Mouse (Mus musculus) forebrain, embryonic 15.5 days (tissue): ENCODE results near the gene Adgrv1. TPM values are rescaled to one million over a fixed set of nuclear protein-coding genes. Genes with fewer than 3 reads are reported as not detected.
"Not testable (repeated sequence)": the region's sequence is repeated elsewhere in the genome, so short reads cannot be mapped to it uniquely, and the experiment has no call there.

ENCODE experiments used
- ATAC-seq: fragments of 200-750 bp; cut with Nextera tagmentation; replicated peaks from 2 replicates; pipeline ENCODE4 v1.8.0; 2017; ENCODE audit warnings: mild to moderate bottlenecking, moderate TSS enrichment, moderate library complexity
- H3K27ac ChIP-seq: fragments of 300-500 bp; sonication (generic); replicated peaks from 2 replicates; pipeline ENCODE4 v1.5.1; 2015; ENCODE audit warnings: mild to moderate bottlenecking, inconsistent platforms
- H3K27me3 ChIP-seq: fragments of 300-500 bp; sonication (generic); 2 replicates; pipeline ENCODE4 v1.6.1; 2015; ENCODE audit warnings: inconsistent platforms
- H3K36me3 ChIP-seq: fragments of 300-500 bp; sonication (generic); 2 replicates; pipeline ENCODE4 v1.6.1; 2015; ENCODE audit warnings: mild to moderate bottlenecking, inconsistent platforms
- H3K4me1 ChIP-seq: fragments of 300-500 bp; sonication (generic); 2 replicates; pipeline ENCODE4 v1.6.1; 2015; ENCODE audit warnings: inconsistent platforms
- H3K4me2 ChIP-seq: fragments of 300-500 bp; sonication (generic); replicated peaks from 2 replicates; pipeline ENCODE4 v1.6.1; 2015; ENCODE audit warnings: mild to moderate bottlenecking, inconsistent platforms
- H3K4me3 ChIP-seq: fragments of 300-500 bp; sonication (generic); 2 replicates; pipeline ENCODE4 v1.5.1; 2015; ENCODE audit warnings: mild to moderate bottlenecking, inconsistent platforms
- H3K9ac ChIP-seq: fragments of 300-500 bp; sonication (generic); replicated peaks from 2 replicates; pipeline ENCODE4 v1.6.1; 2015; ENCODE audit warnings: mild to moderate bottlenecking, inconsistent platforms
- H3K9me3 ChIP-seq: fragments of 300-500 bp; sonication (generic); 2 replicates; pipeline ENCODE4 v1.6.1; 2016; ENCODE audit warnings: inconsistent platforms
- WGBS: fragments of 180-500 bp; shearing (Covaris S2); methylation state at CpG from one replicate; pipeline ENCODE4 v1.1.7; 2015; ENCODE audit warnings: mixed read lengths; 5-methylcytosine and 5-hydroxymethylcytosine counted together
- polyA plus RNA-seq: library from polyadenylated mRNA; unstranded; fragments of >200 nt; fragmentation: Nextera tagmentation; extraction: Ambion mirVana; gene quantifications from 2 replicates; pipeline ENCODE4 v1.2.1, GENCODE M21; 2015

The Adgrv1 gene
- 16.1 and 17.3 TPM in 2 replicates for polyA plus RNA-seq

DNA sequence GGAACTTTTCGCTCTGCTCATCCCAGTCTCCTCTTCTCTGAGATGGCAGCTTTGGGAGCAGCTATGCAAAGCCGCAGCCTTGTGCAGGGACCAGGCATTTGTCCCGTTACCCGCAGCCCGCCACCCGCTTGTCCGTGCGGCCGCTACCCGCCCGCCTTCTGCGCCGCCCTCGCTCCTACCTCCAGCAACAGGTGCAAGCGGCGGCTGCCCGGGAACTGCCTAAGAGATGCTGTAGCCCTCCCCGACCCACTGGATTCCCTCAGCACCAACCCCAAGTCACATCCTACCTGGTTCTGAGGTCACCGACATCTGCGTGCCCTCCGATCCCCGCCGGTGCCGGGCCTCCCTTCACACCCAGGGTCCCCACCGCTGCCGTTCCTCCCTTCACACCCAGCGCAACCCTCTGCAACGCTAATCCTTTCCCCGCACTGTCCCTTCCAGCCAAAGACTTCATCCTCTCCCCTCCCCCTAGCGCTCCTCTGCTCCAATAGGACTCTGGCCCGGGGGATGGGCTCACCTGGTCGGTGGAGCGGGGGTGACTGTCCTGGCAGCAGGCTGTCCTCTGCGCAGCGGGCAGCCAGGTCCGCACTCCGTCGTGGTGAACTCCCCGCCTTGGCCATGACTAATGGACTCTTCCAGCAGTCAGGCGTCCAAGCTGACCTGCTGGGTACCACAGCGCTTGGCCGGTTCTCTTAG lies at the start of gene Adgrv1:
TSS of gene Adgrv1 (minus strand) at position 435 of the 696 bp plus-strand sequence.
- Histone ChIP-seq H3K4me1 (peaks cover 41% of the 10 kb centered on the region), H3K4me3 (peak within 1 kb of the TSS; percentile 48), H3K36me3 (no peaks in the 10 kb centered on the region), H3K4me2 (peak within 1 kb of the TSS; percentile 69), H3K27ac (no peak within 1 kb of the TSS), H3K27me3 (no peaks in the 10 kb centered on the region), H3K9ac (peak within 1 kb of the TSS; percentile 42), H3K9me3 (no peaks in the 10 kb centered on the region)
- under 1% methylated on average over 42 of the region's 42 CpGs for WGBS
- ATAC-seq = peak; percentile 95

DNA sequence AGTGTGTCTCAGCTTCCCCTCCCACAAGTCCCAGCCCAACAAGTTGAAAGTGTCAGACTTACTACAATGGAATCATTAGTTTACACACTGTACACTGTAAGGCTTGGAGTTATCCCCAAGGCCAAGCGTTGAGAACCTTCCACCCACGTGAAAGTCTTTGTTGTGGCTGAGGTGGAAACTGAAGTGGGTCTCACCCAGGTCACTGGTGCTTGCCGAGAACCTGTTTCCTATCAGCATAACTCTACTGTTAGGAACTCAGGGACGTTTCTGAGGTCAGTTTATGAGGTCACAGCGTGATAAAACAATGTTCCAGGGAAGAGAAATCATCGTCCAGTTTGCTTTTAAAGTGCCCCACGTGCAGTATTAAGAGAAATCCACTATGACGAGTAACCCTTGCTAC lies 42.4 kb upstream of the Adgrv1 start:
- no peak for ATAC-seq
- H3K9me3 ChIP-seq = no peaks in the 10 kb centered on the region
- peaks cover 7% of the 10 kb centered on the region; the same call in 1 of the 2 replicates for H3K36me3 ChIP-seq
- H3K4me2 ChIP-seq = no peak overlapping the region
- no peak overlapping the region for H3K9ac ChIP-seq
- H3K4me3 ChIP-seq = no peak overlapping the region
- H3K27me3 ChIP-seq = no peaks in the 10 kb centered on the region
- H3K4me1 ChIP-seq = 0 out of 2 replicates have a peak, but pooled peaks cover 4% of the 10 kb centered on the region
- no peak overlapping the region for H3K27ac ChIP-seq
- WGBS = 87% methylated on average over 8 of the region's 8 CpGs

DNA sequence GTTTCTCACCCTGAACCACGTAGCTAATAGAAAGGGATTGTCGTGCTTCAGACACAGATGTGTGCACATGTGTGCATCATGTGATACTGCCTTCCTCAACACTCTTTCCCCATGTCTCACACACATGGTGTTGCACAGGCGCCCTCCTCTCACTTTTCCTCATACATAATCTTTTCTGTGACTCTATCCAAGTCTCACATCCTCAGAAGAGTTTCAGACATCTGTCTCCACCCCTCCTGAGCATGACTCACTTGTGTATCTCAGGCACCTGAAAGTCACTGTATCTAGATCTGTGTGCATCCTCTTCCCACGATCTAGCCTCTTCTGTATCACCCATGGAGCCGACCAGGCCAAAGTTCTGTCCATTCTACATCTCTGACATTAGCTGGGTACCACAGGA lies 34.8 kb upstream of the Adgrv1 start:
- Histone ChIP-seq H3K4me1 (peaks cover 10% of the 10 kb centered on the region), H3K9me3 (no peaks in the 10 kb centered on the region), H3K27me3 (no peaks in the 10 kb centered on the region), H3K9ac (no peak overlapping the region), H3K4me2 (no peak overlapping the region), H3K36me3 (peaks cover 50% of the 10 kb centered on the region), H3K4me3 (no peak overlapping the region), H3K27ac (no peak overlapping the region)
- WGBS = 93% methylated on average over 5 of the region's 5 CpGs
- no peak for ATAC-seq

DNA sequence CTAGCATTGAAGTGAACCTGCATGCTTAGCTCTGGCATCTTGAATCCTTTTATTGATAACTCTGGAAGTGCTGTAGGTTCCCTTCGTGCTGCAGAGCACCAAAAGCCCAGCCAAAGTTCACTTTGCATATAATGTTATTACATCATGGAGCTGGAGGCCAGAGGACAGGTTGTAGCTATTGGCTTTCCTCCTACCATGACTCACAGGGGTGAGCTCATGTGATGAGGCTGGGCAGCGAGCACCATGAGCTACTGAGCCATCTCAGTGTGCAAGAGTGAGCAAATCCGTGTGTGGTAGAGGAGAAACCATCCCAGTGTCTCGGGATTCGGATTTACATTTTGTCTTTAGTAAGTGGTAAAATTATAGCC lies 31.4 kb upstream of the Adgrv1 start:
- H3K36me3 ChIP-seq = peaks cover 38% of the 10 kb centered on the region
- ATAC-seq = no peak
- H3K27me3 ChIP-seq = no peaks in the 10 kb centered on the region
- peaks cover 16% of the 10 kb centered on the region for H3K4me1 ChIP-seq
- no peaks in the 10 kb centered on the region for H3K9me3 ChIP-seq
- no peak overlapping the region for H3K4me2 ChIP-seq
- 81% methylated on average over 5 of the region's 5 CpGs for WGBS
- no peak overlapping the region for H3K9ac ChIP-seq
- no peak overlapping the region for H3K4me3 ChIP-seq
- H3K27ac ChIP-seq = 0 out of 2 replicates have a peak overlapping the region, but pooled peaks have one; percentile 1

DNA sequence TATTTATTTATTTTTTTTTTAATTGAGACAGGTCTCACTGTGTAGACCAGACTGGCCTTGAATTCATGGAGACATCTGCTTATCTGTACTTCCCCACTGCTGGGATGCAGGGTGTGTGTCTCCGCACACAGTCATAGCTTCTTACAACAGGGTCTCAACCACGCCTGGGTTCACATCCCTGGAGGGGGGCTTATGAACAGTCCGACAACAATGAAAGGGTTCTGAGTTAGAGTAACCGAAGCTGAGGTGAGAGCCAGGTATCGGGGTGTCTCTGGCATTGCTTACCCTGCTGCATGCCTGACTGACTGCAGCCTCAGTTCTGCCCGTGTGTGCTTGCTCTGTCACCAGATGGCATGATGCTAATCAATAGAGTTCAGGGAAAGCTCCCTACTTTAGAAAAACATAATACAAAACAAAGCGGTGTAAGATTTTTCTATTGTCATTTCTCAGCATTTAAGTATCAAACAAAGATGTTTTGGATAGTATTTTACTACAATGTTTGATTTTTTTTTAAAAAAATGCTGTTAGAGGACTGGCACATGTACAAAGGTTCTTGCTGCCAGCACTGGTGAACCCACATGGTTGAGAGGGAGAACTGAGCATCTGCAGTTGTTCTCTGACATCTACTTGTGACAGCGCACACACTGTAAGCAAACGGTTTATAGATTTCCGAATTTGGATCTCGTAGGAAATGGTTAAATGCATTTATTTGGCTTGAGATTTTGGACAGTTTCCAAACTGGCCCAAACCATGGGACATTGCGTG lies 30.8 kb upstream of the Adgrv1 start:
- ATAC-seq = peak; percentile 77
- Histone ChIP-seq H3K27me3 (no peaks in the 10 kb centered on the region), H3K36me3 (peaks cover 32% of the 10 kb centered on the region), H3K4me3 (no peak overlapping the region), H3K27ac (peak overlapping the region; percentile 38; the same call in 1 of the 2 replicates), H3K4me2 (no peak overlapping the region), H3K9me3 (no peaks in the 10 kb centered on the region), H3K9ac (no peak overlapping the region), H3K4me1 (peaks cover 22% of the 10 kb centered on the region)
- 67% methylated on average over 12 of the region's 12 CpGs for WGBS

DNA sequence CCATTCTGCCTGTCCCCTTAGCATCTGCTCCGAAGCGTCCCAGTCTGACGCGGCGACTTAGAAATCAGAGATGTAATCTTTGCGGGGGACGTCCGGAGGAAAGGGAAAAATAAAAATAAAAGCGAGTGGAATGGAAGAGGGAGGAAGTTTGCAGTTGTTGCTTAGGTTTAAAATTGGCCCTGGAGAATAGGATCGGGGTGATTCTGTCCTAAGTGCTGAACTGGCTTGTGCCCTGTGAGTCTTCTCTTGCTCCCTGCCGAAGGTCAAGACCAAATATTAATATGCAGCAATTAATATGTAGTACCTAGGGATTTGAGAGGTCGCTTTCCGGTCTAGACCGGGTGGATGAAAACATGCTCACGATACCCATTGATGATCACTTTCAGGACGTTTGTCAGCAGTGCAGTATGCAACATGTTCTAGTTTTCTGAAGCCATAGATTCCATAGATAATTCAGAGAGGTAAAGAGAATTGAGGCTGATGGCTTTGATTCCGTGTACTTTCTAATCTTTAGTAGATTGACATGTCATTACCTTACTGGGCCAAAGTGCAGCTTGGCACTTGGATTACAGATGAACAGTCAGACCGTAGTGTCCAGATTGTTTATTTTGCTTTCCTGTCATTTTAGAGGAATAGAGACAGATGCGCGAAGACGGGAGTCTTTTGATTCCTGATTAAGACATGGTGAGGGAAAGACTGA lies 25.2 kb upstream of the Adgrv1 start:
- H3K9ac ChIP-seq = peak overlapping the region; percentile 90
- H3K27me3 ChIP-seq = no peaks in the 10 kb centered on the region
- no peaks in the 10 kb centered on the region for H3K36me3 ChIP-seq
- H3K4me2 ChIP-seq = peak overlapping the region; percentile 72
- peak overlapping the region; percentile 90 for H3K4me3 ChIP-seq
- H3K4me1 ChIP-seq = peaks cover 26% of the 10 kb centered on the region
- WGBS = 8% methylated on average over 21 of the region's 21 CpGs
- ATAC-seq = peak; percentile 4
- peak overlapping the region; percentile 90 for H3K27ac ChIP-seq
- no peaks in the 10 kb centered on the region for H3K9me3 ChIP-seq

DNA sequence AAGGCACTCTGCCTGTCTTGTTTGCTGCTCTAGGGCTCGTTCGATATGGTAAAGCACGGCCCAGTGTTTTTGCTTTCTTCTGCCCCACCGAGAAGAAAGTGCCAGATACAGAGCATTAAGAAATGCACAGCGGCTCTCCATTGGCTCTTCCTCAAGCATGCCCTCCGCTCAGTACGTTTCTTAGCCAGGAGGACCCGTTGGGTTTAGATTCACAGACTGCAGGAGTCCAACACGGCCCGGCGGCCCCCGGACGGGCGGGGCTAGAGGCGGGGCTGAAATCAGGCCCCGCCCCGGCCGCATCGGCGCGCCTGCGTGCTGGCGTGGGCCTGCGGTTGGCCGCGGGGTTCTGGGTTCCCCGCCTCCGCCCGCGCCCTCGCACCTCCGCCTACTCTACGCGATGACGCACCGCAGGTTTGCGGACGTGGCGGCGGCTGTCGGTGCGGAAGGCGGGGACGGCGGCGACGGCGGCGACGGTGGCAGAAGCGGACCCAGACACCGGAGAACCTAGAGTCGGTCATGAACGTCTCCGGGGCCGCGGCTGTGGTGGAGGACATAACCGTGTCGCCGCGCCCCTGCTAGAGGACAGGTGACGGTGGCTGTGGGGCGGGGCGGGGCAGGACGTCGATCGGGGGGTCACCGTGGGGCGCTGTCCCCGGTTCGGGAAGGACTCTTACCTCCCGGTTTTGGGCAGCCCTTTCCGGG lies 24.5 kb upstream of the Adgrv1 start, which contains the start of gene Lysmd3:
TSS of gene Lysmd3 (plus strand) at position 313 of the 702 bp plus-strand sequence.
- under 1% methylated on average over 73 of the region's 73 CpGs for WGBS
- peak; percentile 99 for ATAC-seq
- Histone ChIP-seq H3K27ac (peak within 1 kb of the TSS; percentile 90), H3K4me3 (peak within 1 kb of the TSS; percentile 90), H3K9ac (peak within 1 kb of the TSS; percentile 90), H3K9me3 (no peaks in the 10 kb centered on the region), H3K4me1 (peaks cover 26% of the 10 kb centered on the region), H3K36me3 (no peaks in the 10 kb centered on the region), H3K27me3 (no peaks in the 10 kb centered on the region), H3K4me2 (peak within 1 kb of the TSS; percentile 72)

DNA sequence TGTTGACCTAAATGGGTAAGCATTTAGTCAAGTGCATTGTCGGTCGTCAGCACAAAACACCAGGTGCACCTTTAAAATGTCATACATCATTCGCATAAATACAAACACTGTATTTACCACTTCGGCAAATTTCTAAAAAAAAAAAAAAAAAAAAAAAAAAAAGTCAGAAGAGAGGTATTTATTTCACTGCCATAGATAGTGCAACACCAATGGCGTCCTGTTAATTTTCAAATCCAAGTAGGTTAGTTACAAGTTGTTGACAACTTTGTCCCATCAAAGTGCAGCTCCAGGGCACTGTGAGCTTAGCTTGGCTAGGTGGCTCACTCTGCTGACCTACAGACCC lies 24.0 kb upstream of the Adgrv1 start:
- 11% methylated on average over 5 of the region's 5 CpGs for WGBS

DNA sequence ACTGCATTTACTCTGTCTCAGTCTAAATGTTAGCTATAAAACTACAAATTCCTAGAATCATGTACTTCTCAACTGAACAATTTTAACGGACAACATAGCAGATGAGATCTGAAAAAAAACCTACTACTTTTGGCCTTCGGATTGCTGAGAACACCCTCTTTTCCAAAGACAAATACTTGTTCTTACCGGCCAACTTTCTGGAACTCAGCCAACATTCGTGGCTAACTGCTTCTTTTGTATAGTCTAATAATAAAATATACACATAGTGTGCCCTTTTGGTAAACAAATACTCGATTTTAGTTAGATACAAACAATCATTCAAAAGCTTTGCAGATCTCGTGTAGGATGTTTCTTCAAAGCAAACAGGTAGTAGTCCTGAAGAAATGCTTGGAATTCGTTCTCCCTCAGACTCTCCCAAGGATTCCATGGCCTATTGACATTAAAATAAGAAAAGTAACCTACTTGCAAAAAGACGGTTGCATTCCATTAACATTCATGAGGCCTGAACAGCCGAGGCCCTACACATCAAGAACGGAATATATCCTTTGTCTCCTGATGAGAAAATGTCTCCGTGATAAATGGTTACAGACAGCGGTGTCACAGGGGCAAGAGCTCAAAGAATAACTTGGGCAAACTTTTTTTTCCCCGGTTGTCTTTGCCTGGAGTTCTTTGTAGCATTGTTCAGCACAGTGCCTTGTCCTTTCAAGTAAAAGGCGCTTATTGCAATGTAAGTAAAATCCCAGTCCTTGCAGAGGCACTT lies 23.3 kb upstream of the Adgrv1 start:
- peak overlapping the region; percentile 72 for H3K4me2 ChIP-seq
- no peaks in the 10 kb centered on the region for H3K9me3 ChIP-seq
- WGBS = 3% methylated on average over 14 of the region's 14 CpGs
- H3K9ac ChIP-seq = no peak overlapping the region
- ATAC-seq = no peak
- peak overlapping the region; percentile 90; the same call in 1 of the 2 replicates for H3K27ac ChIP-seq
- H3K36me3 ChIP-seq = no peaks in the 10 kb centered on the region
- H3K4me1 ChIP-seq = peaks cover 26% of the 10 kb centered on the region
- peak overlapping the region; percentile 90; the same call in 1 of the 2 replicates for H3K4me3 ChIP-seq
- H3K27me3 ChIP-seq = no peaks in the 10 kb centered on the region

More for the DNA sequence above, 24.0 kb upstream of the Adgrv1 start:
- Histone ChIP-seq H3K27ac (peak overlapping the region; percentile 90), H3K9ac (peak overlapping the region; percentile 90), H3K36me3 (no peaks in the 10 kb centered on the region), H3K4me3 (peak overlapping the region; percentile 90), H3K4me1 (peaks cover 26% of the 10 kb centered on the region), H3K9me3 (no peaks in the 10 kb centered on the region), H3K4me2 (peak overlapping the region; percentile 72), H3K27me3 (no peaks in the 10 kb centered on the region)
- no peak for ATAC-seq

DNA sequence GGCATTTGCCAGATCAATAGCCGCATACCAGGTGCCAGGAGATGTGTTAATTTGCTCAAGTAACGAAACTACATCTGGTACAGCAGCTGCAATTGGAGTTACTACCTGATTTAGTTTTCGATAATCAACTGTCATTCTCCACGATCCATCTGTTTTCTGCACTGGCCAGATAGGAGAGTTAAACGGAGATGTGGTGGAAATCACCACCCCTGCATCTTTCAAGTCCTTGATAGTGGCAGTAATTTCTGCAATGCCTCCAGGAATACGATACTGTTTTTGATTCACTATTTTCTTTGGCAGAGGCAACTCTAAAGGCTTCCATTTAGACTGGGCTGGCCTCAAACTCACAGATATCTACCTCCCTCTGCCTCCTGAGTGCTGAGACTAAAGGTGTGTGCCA lies 17.4 kb upstream of the Adgrv1 start:
- not testable (repeated sequence) for H3K9me3 ChIP-seq, H3K4me2 ChIP-seq, H3K36me3 ChIP-seq, ATAC-seq, H3K27ac ChIP-seq, H3K4me3 ChIP-seq, H3K9ac ChIP-seq, H3K4me1 ChIP-seq, H3K27me3 ChIP-seq
- 83% methylated on average over 5 of the region's 6 CpGs for WGBS

DNA sequence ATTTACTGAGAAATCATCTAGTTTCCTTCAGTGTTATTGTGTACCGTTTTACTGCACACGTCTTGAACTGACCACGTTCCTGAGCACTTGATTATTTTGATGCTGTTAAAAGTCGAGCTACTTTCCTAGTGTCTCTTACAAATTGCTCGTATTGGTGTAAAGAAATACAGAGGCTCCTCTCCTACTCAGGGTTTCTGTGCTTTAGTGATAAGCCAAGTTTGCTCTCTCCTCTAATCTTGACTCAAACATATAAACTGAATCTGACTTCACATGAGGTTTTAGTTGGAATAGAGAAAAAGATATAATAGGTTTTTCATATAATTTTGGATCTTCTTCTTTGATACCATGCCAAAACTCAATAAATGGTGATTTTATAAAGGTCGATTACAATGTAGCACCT lies 13.4 kb upstream of the Adgrv1 start:
- no peak overlapping the region for H3K27ac ChIP-seq
- 86% methylated on average over 6 of the region's 6 CpGs for WGBS
- no peaks in the 10 kb centered on the region for H3K27me3 ChIP-seq

More for the DNA sequence above, 13.4 kb upstream of the Adgrv1 start:
- no peaks in the 10 kb centered on the region for H3K36me3 ChIP-seq
- H3K4me3 ChIP-seq = no peak overlapping the region
- H3K4me1 ChIP-seq = peaks cover 10% of the 10 kb centered on the region
- H3K4me2 ChIP-seq = no peak overlapping the region
- no peak overlapping the region for H3K9ac ChIP-seq
- no peak for ATAC-seq
- no peaks in the 10 kb centered on the region for H3K9me3 ChIP-seq
